ENCODE assay signal across 10 mouse cellular contexts in genomic region chr17:12631771-12632600, GRCm38 (mm10). TPM values are rescaled to one million over a fixed set of nuclear protein-coding genes. Genes with fewer than 3 reads are reported as not detected.
DNase-seq lines count a peak whose midpoint lies in the region; ATAC-seq and TF ChIP-seq lines count a peak whose summit lies in the region.
"Had no signal": no experiment of that assay in that cellular context is flagged by ENCODE, and none has a peak within 500 bp of the region (broad histone marks: within the 10 kb centered on the region; RNA-seq: fewer than 3 reads in every experiment).

No protein-coding gene starts in this region.

- no peaks in the 10 kb centered on the region for H3K36me3 ChIP-seq in kidney, adult 2 months (ENCODE audit: control insufficient read depth, insufficient read depth, low read length)
- H3K36me3 ChIP-seq in intestine, embryonic 16.5 days (ENCODE audit: control insufficient read depth, insufficient read depth, low read length), result no peaks in the 10 kb centered on the region
- H3K36me3 ChIP-seq: embryonic facial prominence, embryonic 12.5 days; G1E had no signal

- no peak for TF ChIP-seq CTCF in kidney, adult 2 months (conservative IDR thresholded peaks at IDR 0.05; ENCODE audit: insufficient read depth, insufficient read length, low read depth, low read length)

- 55% methylated on average over 7 of the region's 7 CpGs for WGBS in kidney, adult 2 months
- WGBS in intestine, embryonic 16.5 days, result 44% methylated on average over 7 of the region's 7 CpGs

- H3K4me2 ChIP-seq in intestine, embryonic 16.5 days (ENCODE audit: low read depth, low read length), result no peak overlapping the region
- H3K4me2 ChIP-seq: embryonic facial prominence, embryonic 12.5 days had no signal

- no peaks in the 10 kb centered on the region for H3K4me1 ChIP-seq in kidney, adult 2 months (ENCODE audit: control insufficient read depth, insufficient read depth, low read length)
- H3K4me1 ChIP-seq in intestine, embryonic 16.5 days (ENCODE audit: control insufficient read depth, insufficient read depth, low read length), result no peaks in the 10 kb centered on the region

- DNase-seq in kidney, adult 2 months, result peak; percentile 33
- DNase-seq in kidney, adult 8-10 months, result no peak
- peak; percentile 78 for DNase-seq in adrenal gland, postnatal 10 days
- DNase-seq in lung, postnatal 25 days (ENCODE audit: low spot score), result peak; percentile 29
- DNase-seq in thymus, postnatal 10 days (ENCODE audit: low spot score in 2 of 2), result no peak
- DNase-seq in urinary bladder, postnatal 4 days (ENCODE audit: low spot score in 2 of 2), result no peak
- DNase-seq in gastrocnemius, adult 18-20 months (ENCODE audit: low spot score), result no peak

- no peak overlapping the region for H3K9ac ChIP-seq in intestine, embryonic 16.5 days (ENCODE audit: low read depth, low read length)
- H3K9ac ChIP-seq: embryonic facial prominence, embryonic 12.5 days had no signal

- H3K9me3 ChIP-seq in intestine, embryonic 16.5 days (ENCODE audit: control insufficient read depth, low read length), result no peaks in the 10 kb centered on the region
- H3K9me3 ChIP-seq: embryonic facial prominence, embryonic 12.5 days had no signal

- H3K27me3 ChIP-seq in kidney, adult 2 months (replicated peaks; ENCODE audit: control insufficient read depth, insufficient read depth, low read length), result no peaks in the 10 kb centered on the region
- no peaks in the 10 kb centered on the region for H3K27me3 ChIP-seq in intestine, embryonic 16.5 days (replicated peaks; ENCODE audit: control insufficient read depth, insufficient read depth, low read length)
- H3K27me3 ChIP-seq: embryonic facial prominence, embryonic 12.5 days had no signal

- ATAC-seq in intestine, embryonic 16.5 days, result peak; percentile 40; the same call in 1 of the 2 replicates

- H3K4me3 ChIP-seq in kidney, adult 2 months (ENCODE audit: insufficient read depth, low read depth, low read length), result no peak overlapping the region
- no peak overlapping the region for H3K4me3 ChIP-seq in intestine, embryonic 16.5 days (ENCODE audit: low read length)
- H3K4me3 ChIP-seq: embryonic facial prominence, embryonic 12.5 days had no signal

- no peak overlapping the region for H3K27ac ChIP-seq in kidney, adult 2 months (ENCODE audit: insufficient read depth, low read depth, low read length)
- no peak overlapping the region for H3K27ac ChIP-seq in intestine, embryonic 16.5 days (ENCODE audit: low read length)
- H3K27ac ChIP-seq: embryonic facial prominence, embryonic 12.5 days had no signal

- no peak for TF ChIP-seq POLR2A in kidney, adult 2 months (IDR thresholded peaks at IDR 0.05; ENCODE audit: low read depth, low read length)

RNA-seq across cellular contexts. Expression of gene Slc22a1, which starts 43.6 kb away (rescaled TPM):
- polyA plus RNA-seq in kidney, adult 2 months (2012; rRNA removed), result 468 and 516 TPM in 2 replicates
- 10 to 100 TPM; 10.1 to 24.6 TPM for total RNA-seq in adrenal gland, postnatal 10 days (2021)
- polyA plus RNA-seq in intestine, embryonic 16.5 days (2015; fragmentation: Nextera tagmentation; extraction: Ambion mirVana), result 0.31 and 0.32 TPM in 2 replicates
- total RNA-seq in gastrocnemius, adult 18-20 months (2021), result under 1 TPM in 1 of 2 experiments, not detected in 1; 0.62 TPM
- total RNA-seq: G1E had no signal

RNA-seq across cellular contexts. Expression of gene Slc22a2, which starts 48.1 kb away (rescaled TPM):
- 190 and 199 TPM in 2 replicates for polyA plus RNA-seq in kidney, adult 2 months (2012; rRNA removed)
- total RNA-seq in adrenal gland, postnatal 10 days (2021), result 1 to 10 TPM; 1.7 to 2.0 TPM
- polyA plus RNA-seq in intestine, embryonic 16.5 days (2015; fragmentation: Nextera tagmentation; extraction: Ambion mirVana), result not detected in 2 replicates
- total RNA-seq in gastrocnemius, adult 18-20 months (2021), result not detected
- total RNA-seq: G1E had no signal
- polyA plus RNA-seq: embryonic facial prominence, embryonic 12.5 days; G1E had no signal

Comparison
In these comparisons a context has a peak if more than half of its experiments do, and no peak if none do; other contexts are left out.
1. DNase-seq: peak in kidney, adult 2 months (single experiment), adrenal gland, postnatal 10 days (single experiment) and lung, postnatal 25 days (single experiment); none in kidney, adult 8-10 months (0 of 2), thymus, postnatal 10 days (0 of 2), urinary bladder, postnatal 4 days (0 of 2) and gastrocnemius, adult 18-20 months (single experiment).
2. RNA of gene Slc22a1, which starts 43.6 kb away (total RNA-seq): 10.1 to 24.6 TPM in adrenal gland, postnatal 10 days; 0.62 TPM in gastrocnemius, adult 18-20 months; every median in the first group is over 4 times any median in the second.